Mouse (Mus musculus) forebrain, embryonic 10.5 days (tissue): ENCODE measurements around the gene Car11. TPM values are rescaled to one million over a fixed set of nuclear protein-coding genes. Genes with fewer than 3 reads are reported as not detected.
A peak's percentile ranks its signal among the peaks of the same experiment; 100 is the strongest.

Experiments
- DNase-seq: peaks from one replicate; pipeline ENCODE4 v3.0.0-alpha.2; 2017; ENCODE audit warnings: low spot score; ENCODE audit errors: extremely low spot score
- H3K27ac ChIP-seq: fragments of 300-500 bp; sonication (generic); 2 replicates; pipeline ENCODE4 v1.5.1; 2016; ENCODE audit warnings: mild to moderate bottlenecking
- H3K27me3 ChIP-seq: fragments of 300-500 bp; sonication (generic); 2 replicates; pipeline ENCODE4 v1.6.1; 2016; ENCODE audit warnings: mild to moderate bottlenecking; ENCODE audit not compliant: poor library complexity, severe bottlenecking
- H3K36me3 ChIP-seq: fragments of 300-500 bp; sonication (generic); replicated peaks from 2 replicates; pipeline ENCODE4 v1.6.1; 2016; ENCODE audit warnings: mild to moderate bottlenecking, moderate library complexity
- H3K4me1 ChIP-seq: fragments of 300-500 bp; sonication (generic); 2 replicates; pipeline ENCODE4 v1.6.1; 2016
- H3K4me3 ChIP-seq: fragments of 300-500 bp; sonication (generic); 2 replicates; pipeline ENCODE4 v1.5.1; 2016; ENCODE audit warnings: mild to moderate bottlenecking, moderate library complexity
- H3K9me3 ChIP-seq: fragments of 300-500 bp; sonication (generic); 2 replicates; pipeline ENCODE4 v1.6.1; 2016; ENCODE audit warnings: mild to moderate bottlenecking, moderate library complexity
- WGBS: fragments of 180-500 bp; shearing (Covaris S2); methylation state at CpG from one replicate; pipeline ENCODE4 v1.1.7; 2016; 5-methylcytosine and 5-hydroxymethylcytosine counted together
- polyA plus RNA-seq: library from polyadenylated mRNA; unstranded; fragments of >200 nt; fragmentation: Nextera tagmentation; extraction: Ambion mirVana; gene quantifications from 2 replicates; pipeline ENCODE4 v1.2.1, GENCODE M21; 2016

The Car11 gene
- polyA plus RNA-seq, 1 experiment from 2014 or later = 2.5 TPM

DNA sequence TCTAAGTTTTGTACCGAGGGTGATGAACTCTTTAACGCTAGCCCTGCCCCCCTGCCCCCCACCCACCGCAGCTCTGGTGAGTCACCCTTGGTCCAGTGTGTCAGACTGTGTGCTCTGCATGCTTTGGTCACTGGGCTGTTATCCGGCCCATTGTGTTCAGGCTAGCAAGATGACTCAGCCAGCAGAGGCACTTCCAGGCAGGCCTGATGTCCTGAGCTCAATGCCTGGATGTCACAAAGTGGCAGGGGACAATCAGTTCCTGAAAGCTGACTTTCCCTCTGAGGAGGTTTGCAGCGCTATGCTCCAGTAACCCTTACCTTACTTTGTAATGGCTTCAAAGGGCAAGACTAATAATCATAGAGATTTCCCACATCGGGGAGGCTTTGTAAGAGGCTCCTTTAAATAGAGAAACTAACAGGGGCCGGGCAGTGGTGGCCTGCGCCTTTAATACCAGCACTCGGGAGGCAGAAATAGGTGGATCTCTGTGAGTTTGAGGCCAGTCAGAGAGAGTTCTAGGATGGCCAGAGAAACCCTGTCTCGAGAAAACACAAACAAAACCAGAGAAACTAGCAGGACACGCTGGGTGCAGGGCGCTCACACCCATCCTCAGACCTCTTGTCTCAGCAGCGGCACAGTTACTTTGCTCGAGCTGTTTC is 19.5 kb upstream of the Car11 start:
- Histone ChIP-seq H3K9me3 (no peaks in the 10 kb centered on the region), H3K4me1 (peaks cover 35% of the 10 kb centered on the region), H3K36me3 (no peaks in the 10 kb centered on the region), H3K27me3 (no peaks in the 10 kb centered on the region), H3K4me3 (no peak overlapping the region), H3K27ac (no peak overlapping the region)
- WGBS = 74% methylated on average over 14 of the region's 14 CpGs
- no peak for DNase-seq

DNA sequence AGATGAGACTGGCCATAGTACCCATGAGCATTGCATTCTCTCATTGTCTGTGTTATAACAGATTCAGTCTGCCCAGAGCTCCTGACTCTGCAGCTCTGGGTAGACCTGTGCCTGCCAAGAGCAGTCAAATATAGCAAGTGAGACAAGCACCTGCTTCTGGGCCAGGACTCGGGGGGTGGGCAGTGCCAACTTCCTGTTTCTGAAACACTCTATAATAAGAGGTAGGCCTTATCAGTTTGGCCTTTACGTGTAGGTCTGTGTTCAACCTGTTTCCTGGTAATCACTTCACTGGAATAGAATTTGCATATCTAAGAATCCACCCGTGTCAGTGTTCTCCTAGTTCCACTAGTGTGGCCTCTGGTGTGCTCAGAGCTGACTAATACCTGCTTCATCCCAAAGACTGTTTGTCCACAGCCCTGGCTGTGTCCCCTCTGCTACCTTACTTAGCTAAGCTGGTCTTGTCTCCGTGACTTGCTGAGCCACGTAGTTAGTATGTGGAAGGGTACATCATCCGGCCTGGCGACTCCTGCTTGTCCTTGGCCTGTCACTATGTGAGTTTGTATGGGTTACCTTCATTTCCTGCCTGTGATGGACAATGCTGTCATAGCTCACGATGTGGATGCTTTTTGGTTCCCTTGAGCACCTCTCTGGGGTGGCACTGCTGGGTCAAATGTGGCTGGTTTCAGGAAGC is 18.5 kb upstream of the Car11 start:
- H3K27me3 ChIP-seq = peaks cover 7% of the 10 kb centered on the region; the same call in 1 of the 2 replicates
- H3K9me3 ChIP-seq = no peaks in the 10 kb centered on the region
- no peak for DNase-seq
- peaks cover 46% of the 10 kb centered on the region for H3K4me1 ChIP-seq
- no peak overlapping the region for H3K4me3 ChIP-seq
- WGBS = 87% methylated on average over 8 of the region's 8 CpGs
- H3K36me3 ChIP-seq = no peaks in the 10 kb centered on the region
- no peak overlapping the region for H3K27ac ChIP-seq

DNA sequence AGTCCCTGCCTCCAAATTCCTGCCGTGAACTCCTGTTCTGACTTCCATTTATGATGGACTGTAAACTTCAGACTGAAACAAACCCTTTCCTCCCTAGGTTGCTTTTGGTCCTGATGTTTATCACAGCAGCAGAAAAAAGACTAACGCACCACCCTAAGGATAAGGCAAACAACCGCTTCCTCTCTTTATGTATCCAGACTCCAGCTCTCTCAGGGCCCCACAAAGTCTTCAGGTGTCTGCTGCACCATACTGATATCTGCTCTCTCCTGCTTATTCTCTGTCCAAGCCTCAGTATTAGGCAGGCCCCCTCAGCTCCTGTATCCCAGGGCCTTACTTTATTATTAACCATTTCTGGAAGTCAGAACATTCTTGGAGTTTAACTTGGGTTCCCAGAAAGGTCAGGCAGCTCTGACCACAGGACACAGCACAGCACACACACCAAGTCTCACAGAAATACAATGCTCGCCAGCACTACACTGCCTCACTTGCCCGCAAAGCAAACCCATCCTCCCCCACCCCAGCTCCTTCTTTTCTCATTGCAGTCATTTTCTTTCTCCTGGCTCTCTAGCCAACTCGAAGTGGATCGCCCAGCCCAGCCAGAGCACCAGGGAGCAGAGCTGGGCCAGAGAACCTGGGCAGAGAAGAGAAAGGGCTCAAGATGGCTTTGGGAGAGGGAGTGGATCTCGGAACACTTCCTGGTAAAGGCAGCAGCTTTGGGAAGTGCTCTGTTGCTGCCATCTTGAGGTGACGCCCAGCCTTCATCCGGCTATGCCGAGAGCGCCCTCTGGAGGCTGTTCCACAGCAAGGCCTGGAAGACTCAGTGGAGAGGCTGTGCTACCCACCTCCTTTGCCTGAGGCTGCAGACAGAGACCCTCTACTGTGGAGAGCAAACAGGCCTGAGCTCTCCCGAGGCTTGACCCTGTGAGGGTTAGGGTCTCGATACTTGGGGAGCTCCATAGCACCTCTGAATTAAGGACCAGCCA is 17.2 kb upstream of the Car11 start:
- Histone ChIP-seq H3K27ac (peak overlapping the region; percentile 86), H3K4me3 (peak overlapping the region; percentile 32), H3K4me1 (peaks cover 55% of the 10 kb centered on the region), H3K9me3 (no peaks in the 10 kb centered on the region), H3K36me3 (no peaks in the 10 kb centered on the region), H3K27me3 (peaks cover 7% of the 10 kb centered on the region; the same call in 1 of the 2 replicates)
- peak; percentile 90 for DNase-seq
- WGBS = 26% methylated on average over 14 of the region's 14 CpGs

DNA sequence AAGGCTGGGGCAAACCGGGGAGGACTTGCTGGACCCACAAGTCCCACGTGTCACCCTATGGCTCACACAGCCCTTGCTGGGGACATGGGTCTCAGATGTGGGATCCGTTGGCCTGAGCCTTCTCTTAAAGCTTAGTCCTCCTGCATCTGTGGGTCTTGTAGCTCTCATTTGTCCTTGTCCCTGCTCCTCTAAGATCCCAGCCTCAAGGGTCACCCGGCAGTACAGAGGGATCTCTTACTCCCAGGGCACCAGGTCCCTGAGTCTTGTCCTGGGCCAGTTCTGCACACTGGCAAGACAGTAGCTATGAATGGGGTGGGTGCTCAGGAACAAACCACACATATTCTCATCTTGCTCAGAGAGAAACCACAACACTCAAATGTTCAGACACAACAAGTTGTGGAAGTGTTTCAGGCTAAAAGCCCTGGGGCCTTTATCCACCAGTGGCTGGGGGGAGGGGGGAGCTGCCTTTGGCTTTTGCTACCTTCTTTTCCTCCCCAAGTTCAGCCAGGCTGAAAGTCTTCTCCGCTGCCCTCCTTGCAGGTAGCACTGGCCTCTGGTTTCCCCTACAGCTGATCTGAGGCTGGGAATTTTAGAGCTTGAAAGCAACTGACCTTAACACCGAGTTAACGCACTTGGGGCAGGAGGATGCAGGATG is 16.1 kb upstream of the Car11 start, which contains the start of gene Ntn5:
Ntn5 (plus strand) TSS at position 627 of the 655 bp plus-strand sequence.
- Histone ChIP-seq H3K27ac (peak within 1 kb of the TSS; percentile 86), H3K27me3 (peaks cover 7% of the 10 kb centered on the region; the same call in 1 of the 2 replicates), H3K36me3 (no peaks in the 10 kb centered on the region), H3K4me1 (peaks cover 55% of the 10 kb centered on the region), H3K4me3 (peak within 1 kb of the TSS; percentile 32), H3K9me3 (no peaks in the 10 kb centered on the region)
- DNase-seq = no peak
- 72% methylated on average over 7 of the region's 7 CpGs for WGBS

DNA sequence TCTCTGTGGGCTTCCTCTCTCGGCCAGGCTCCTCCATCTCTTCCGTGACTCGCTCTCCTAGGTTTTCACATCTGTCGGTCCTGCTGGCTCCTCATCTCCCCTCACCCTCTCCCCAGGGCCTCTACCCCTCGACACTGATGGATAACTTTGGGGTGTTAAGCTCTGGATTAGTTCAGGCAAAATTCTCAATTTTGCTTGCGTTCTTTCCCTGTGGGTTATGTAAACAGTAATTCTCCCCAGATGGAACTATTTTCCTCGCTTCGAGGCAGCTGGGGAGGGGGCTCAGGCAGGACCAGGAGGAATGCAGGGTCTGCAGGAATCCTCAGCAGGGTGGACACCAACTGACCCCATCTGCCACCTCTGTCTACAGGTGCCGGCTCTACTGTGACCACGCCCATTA is 13.8 kb upstream of the Car11 start:
- 58% methylated on average over 10 of the region's 10 CpGs for WGBS
- Histone ChIP-seq H3K9me3 (no peaks in the 10 kb centered on the region), H3K4me3 (no peak overlapping the region; the same call in 1 of the 2 replicates), H3K4me1 (peaks cover 68% of the 10 kb centered on the region), H3K27ac (peak overlapping the region; percentile 68), H3K36me3 (no peaks in the 10 kb centered on the region), H3K27me3 (peaks cover 7% of the 10 kb centered on the region; the same call in 1 of the 2 replicates)
- no peak for DNase-seq

DNA sequence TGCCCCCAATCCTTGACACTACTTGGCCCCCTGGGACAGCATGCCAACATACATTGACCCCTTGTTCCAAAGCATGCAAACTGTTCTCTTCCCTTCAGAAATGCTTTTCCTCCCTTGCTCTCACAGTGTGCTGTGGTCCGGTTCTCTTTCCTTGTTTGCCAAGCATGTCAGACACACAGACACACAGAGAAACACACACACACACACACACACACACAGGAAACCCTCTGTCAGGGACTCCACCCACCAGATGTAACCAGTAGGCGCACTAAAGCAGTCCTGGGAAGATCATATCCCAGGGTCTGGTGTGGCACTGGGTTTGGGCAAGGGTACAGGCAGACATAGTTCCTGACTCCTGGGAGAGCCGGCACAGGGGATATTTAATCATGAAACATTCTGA is 12.8 kb upstream of the Car11 start:
- no peak for DNase-seq
- 88% methylated on average over 3 of the region's 3 CpGs for WGBS
- Histone ChIP-seq H3K27me3 (peaks cover 7% of the 10 kb centered on the region; the same call in 1 of the 2 replicates), H3K4me3 (no peak overlapping the region), H3K9me3 (no peaks in the 10 kb centered on the region), H3K4me1 (peaks cover 68% of the 10 kb centered on the region), H3K36me3 (no peaks in the 10 kb centered on the region), H3K27ac (0 out of 2 replicates have a peak overlapping the region, but pooled peaks have one; percentile 68)

DNA sequence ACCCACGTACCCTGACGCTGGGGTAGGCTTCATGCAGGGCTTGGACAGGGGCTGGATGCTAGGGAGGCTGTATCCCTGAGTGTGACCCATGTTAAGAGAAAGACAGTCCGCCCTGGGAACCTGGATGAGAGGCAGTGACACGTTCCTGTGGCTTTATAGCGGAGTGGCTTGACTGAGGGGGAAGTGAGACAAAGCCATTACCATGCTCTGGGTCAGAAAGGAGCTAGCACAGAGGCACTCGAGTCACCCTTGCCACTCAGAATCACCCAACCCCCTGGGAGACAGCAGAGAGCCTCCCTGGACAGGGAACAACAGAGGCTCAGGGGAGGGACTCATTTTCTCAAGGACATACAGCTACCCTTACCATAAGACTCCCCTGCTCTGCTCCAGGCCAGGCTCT is 10.5 kb upstream of the Car11 start:
- no peak overlapping the region for H3K27ac ChIP-seq
- WGBS = 72% methylated on average over 6 of the region's 6 CpGs
- H3K4me3 ChIP-seq = no peak overlapping the region
- H3K27me3 ChIP-seq = peaks cover 7% of the 10 kb centered on the region; the same call in 1 of the 2 replicates
- no peaks in the 10 kb centered on the region for H3K36me3 ChIP-seq
- H3K9me3 ChIP-seq = no peaks in the 10 kb centered on the region
- no peak for DNase-seq
- peaks cover 51% of the 10 kb centered on the region for H3K4me1 ChIP-seq

DNA sequence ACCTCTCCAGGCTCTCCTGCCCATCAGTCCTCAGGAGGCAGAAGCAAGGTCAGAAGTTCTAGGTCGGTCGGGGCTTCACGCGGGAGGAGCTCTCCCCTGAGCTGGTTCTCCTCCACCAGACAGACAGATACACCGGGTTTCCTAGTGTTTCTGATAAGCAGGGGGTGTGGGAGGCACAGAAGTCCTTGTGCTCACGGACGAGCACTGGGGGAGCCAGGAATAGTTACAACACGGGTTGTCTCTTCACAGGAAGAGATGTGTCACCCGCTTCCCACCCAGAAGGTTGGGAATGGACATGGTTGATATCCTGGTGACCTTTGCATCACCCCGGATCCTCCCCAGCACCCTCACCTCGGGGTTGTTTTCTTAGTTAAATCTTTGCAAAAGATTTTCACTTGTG is 9.8 kb upstream of the Car11 start:
- Histone ChIP-seq H3K36me3 (no peaks in the 10 kb centered on the region), H3K27ac (no peak overlapping the region), H3K4me1 (peaks cover 53% of the 10 kb centered on the region), H3K9me3 (no peaks in the 10 kb centered on the region), H3K4me3 (no peak overlapping the region), H3K27me3 (peaks cover 7% of the 10 kb centered on the region; the same call in 1 of the 2 replicates)
- no peak for DNase-seq
- 82% methylated on average over 11 of the region's 11 CpGs for WGBS

DNA sequence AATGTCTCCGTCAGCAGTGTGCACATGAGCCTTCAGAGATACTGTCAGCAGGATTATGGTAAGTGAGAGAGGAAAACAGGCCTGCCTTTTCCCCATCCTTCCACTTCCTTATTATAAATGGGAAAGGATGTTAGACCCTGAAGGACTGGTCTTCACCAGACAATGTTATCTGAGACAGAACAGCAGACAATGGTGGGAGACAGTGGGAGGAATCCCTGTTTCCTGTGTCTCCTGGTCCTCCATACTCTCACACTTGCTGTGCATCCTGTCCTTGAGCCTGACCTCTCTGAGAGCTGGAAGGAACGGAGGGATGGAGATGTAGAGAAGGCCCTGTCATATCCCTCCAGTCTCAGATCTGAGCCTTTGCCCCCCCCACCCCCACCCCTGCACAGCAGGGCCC is 7.3 kb upstream of the Car11 start:
- H3K36me3 ChIP-seq = no peaks in the 10 kb centered on the region
- no peaks in the 10 kb centered on the region for H3K9me3 ChIP-seq
- H3K27me3 ChIP-seq = no peaks in the 10 kb centered on the region
- no peak overlapping the region for H3K27ac ChIP-seq
- H3K4me1 ChIP-seq = peaks cover 37% of the 10 kb centered on the region
- DNase-seq = no peak
- no peak overlapping the region for H3K4me3 ChIP-seq
- WGBS = 84% methylated on average over 2 of the region's 2 CpGs

DNA sequence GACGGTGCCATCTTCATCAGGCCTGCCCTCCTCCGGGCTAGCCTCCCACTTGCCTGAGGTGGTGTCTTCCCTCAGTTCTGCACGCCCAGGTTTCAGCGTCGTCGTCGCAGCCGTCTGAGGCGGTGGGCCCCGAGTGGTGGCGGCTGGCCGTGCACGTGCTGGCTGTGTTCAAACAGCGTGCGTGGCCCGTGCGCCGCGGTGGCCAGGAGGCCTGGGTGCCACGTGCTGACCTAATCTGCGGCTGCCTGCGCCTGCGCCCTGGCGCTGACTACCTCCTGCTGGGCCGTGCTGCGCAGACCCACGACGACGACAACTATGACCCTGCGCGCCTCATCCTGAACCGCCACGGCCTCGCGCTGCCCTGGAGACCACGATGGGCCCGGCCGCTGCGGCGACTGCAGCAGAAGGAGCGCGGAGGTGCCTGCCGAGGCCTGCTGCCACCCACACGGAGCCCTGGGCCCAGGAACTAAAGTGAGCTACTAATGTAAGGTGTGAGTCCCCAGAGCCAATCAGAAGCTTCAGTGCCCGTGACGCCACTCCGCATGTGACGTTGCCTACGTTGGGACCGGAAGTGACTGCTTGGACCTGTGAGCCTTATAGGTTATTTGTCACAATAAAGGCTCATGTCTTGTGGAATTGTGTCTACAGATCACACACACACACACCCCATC is 5.6 kb upstream of the Car11 start, which contains the start of gene Sec1:
Sec1 (minus strand) TSS at position 482 of the 671 bp plus-strand sequence.
- no peaks in the 10 kb centered on the region for H3K9me3 ChIP-seq
- peak within 1 kb of the TSS; percentile 48; the same call in 1 of the 2 replicates for H3K27ac ChIP-seq
- H3K4me1 ChIP-seq = peaks cover 33% of the 10 kb centered on the region
- H3K4me3 ChIP-seq = no peak within 1 kb of the TSS
- H3K27me3 ChIP-seq = peaks cover 13% of the 10 kb centered on the region
- no peaks in the 10 kb centered on the region for H3K36me3 ChIP-seq
- no peak for DNase-seq
- WGBS = 93% methylated on average over 50 of the region's 50 CpGs

DNA sequence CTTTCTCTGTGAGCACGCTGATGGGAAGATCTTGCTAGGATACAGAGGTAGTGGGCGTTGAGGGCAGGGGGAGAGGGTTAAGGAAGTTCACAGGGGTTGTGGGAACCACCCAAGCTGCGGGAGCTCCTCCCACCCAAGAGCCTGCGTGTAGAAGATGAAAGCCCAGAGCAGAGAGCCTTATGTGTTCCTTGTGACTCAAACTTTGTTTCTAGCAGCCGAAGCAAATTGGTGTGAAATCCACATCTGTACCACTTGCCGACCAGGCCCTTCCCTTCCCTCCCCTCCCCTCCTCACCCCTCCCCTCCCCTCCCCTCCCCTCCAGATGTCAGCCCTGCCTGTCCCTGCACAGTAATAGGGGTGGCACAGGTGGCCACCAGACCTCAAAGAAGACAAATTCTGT is 4.5 kb upstream of the Car11 start:
- WGBS = 48% methylated on average over 6 of the region's 6 CpGs
- Histone ChIP-seq H3K4me1 (peaks cover 33% of the 10 kb centered on the region), H3K27me3 (peaks cover 24% of the 10 kb centered on the region), H3K4me3 (no peak overlapping the region), H3K9me3 (no peaks in the 10 kb centered on the region), H3K27ac (peak overlapping the region; percentile 26; the same call in 1 of the 2 replicates), H3K36me3 (no peaks in the 10 kb centered on the region)
- DNase-seq = no peak
